8 mouse cellular contexts compared by ENCODE assay signal in genomic region chr10:117846260-117846632, GRCm38 (mm10). TPM values are rescaled to one million over a fixed set of nuclear protein-coding genes. Genes with fewer than 3 reads are reported as not detected.
DNase-seq lines count a peak whose midpoint lies in the region; ATAC-seq and TF ChIP-seq lines count a peak whose summit lies in the region.

No protein-coding gene starts in this region.

- no peaks in the 10 kb centered on the region for H3K79me2 ChIP-seq in heart, adult 2 months (replicated peaks; ENCODE audit: control insufficient read depth, insufficient read depth, low read length)
- H3K79me2 ChIP-seq in CH12.LX (replicated peaks; ENCODE audit: control insufficient read depth, extremely low read depth, insufficient read depth, poor library complexity, severe bottlenecking): peaks cover 39% of the 10 kb centered on the region

- peak overlapping the region; percentile 94 for H3K27ac ChIP-seq in heart, adult 2 months
- H3K27ac ChIP-seq in CH12.LX (ENCODE audit: insufficient read depth, low read depth): 0 out of 2 replicates have a peak overlapping the region, but pooled peaks have one; percentile 8
- peak overlapping the region; percentile 96 for H3K27ac ChIP-seq in forebrain, embryonic 10.5 days
- peak overlapping the region; percentile 72 for H3K27ac ChIP-seq in liver, embryonic 13.5 days

- H3K27me3 ChIP-seq in heart, adult 2 months (ENCODE audit: control insufficient read depth, insufficient read depth, low read length): no peaks in the 10 kb centered on the region
- peaks cover 3% of the 10 kb centered on the region for H3K27me3 ChIP-seq in CH12.LX (replicated peaks)
- H3K27me3 ChIP-seq in forebrain, embryonic 10.5 days (ENCODE audit: poor library complexity, severe bottlenecking): peaks cover 13% of the 10 kb centered on the region
- H3K27me3 ChIP-seq in liver, embryonic 13.5 days: no peaks in the 10 kb centered on the region

- TF ChIP-seq RAD21 in CH12.LX (IDR thresholded peaks at IDR 0.05; ENCODE audit: low read depth, low read length): no peak; the same call in 1 of the 2 replicates

- in situ Hi-C loops in CH12.LX (cut with MboI; ENCODE audit: low pct_ligation_motif_present, low pct_unique_long_range_greater_than_20kb, low sequenced_read_pairs): loop anchor here (25.0 kb wide), 1 partner anchor 266 kb away; no protein-coding TSS in a partner anchor

- TF ChIP-seq POLR2A in heart, adult 2 months (IDR thresholded peaks at IDR 0.05; ENCODE audit: insufficient read depth, low read depth, low read length): no peak
- no peak for TF ChIP-seq POLR2A in CH12.LX (IDR thresholded peaks at IDR 0.05; ENCODE audit: low read depth, low read length)

- peak overlapping the region; percentile 91 for H3K9ac ChIP-seq in heart, adult 2 months (ENCODE audit: low read depth, low read length)
- peak overlapping the region; percentile 36; the same call in 1 of the 2 replicates for H3K9ac ChIP-seq in CH12.LX (ENCODE audit: insufficient read depth, low read depth)
- H3K9ac ChIP-seq in liver, embryonic 13.5 days: peak overlapping the region; percentile 98

- dilution Hi-C loops in CH12.LX (cut with MboI; ENCODE audit: extremely low pct_ligation_motif_present, extremely low pct_unique_long_range_greater_than_20kb, low sequenced_read_pairs): no loop called here

- peak overlapping the region; percentile 39 for H3K4me2 ChIP-seq in CH12.LX (ENCODE audit: insufficient read depth, low read depth, poor library complexity, severe bottlenecking)
- H3K4me2 ChIP-seq in liver, embryonic 13.5 days: peak overlapping the region; percentile 93

- TF ChIP-seq EP300 in heart, adult 2 months (IDR thresholded peaks at IDR 0.05; ENCODE audit: insufficient read depth, low read depth, low read length): no peak
- TF ChIP-seq EP300 in CH12.LX (IDR thresholded peaks at IDR 0.05; ENCODE audit: low read length): no peak

- H3K9me3 ChIP-seq in CH12.LX (replicated peaks; ENCODE audit: low read length): no peaks in the 10 kb centered on the region
- H3K9me3 ChIP-seq in forebrain, embryonic 10.5 days: no peaks in the 10 kb centered on the region
- no peaks in the 10 kb centered on the region for H3K9me3 ChIP-seq in liver, embryonic 13.5 days (replicated peaks)

- peaks cover 6% of the 10 kb centered on the region for H3K4me1 ChIP-seq in heart, adult 2 months (ENCODE audit: control insufficient read depth, insufficient read depth, low read length)
- H3K4me1 ChIP-seq in CH12.LX (ENCODE audit: control insufficient read depth in 1 of 2, insufficient read depth in 2 of 2): peaks cover 0 to 27% of the 10 kb centered on the region in 2 experiments; a peak in 2 of 4 replicates
- peaks cover 28% of the 10 kb centered on the region for H3K4me1 ChIP-seq in forebrain, embryonic 10.5 days
- peaks cover 39% of the 10 kb centered on the region for H3K4me1 ChIP-seq in liver, embryonic 13.5 days (replicated peaks)

- intact Hi-C loops in heart, adult 2 months (cut with DNase I): loop anchor here (2.0 to 5.0 kb wide), 4 partner anchors 53 to 135 kb away; partner anchors contain the start of gene Slc35e3

- WGBS in heart, adult 2 months: under 1% methylated on average over 21 of the region's 21 CpGs
- under 1% methylated on average over 21 of the region's 21 CpGs for WGBS in forebrain, embryonic 10.5 days
- WGBS in liver, embryonic 13.5 days (ENCODE audit: insufficient replicate concordance): 1% methylated on average over 21 of the region's 21 CpGs

- no peak for DNase-seq in heart, adult 2 months
- DNase-seq in heart, adult 18-20 months: no peak
- DNase-seq in CH12.LX (ENCODE audit: extremely low read depth): peak; percentile 51
- DNase-seq in forebrain, embryonic 10.5 days (ENCODE audit: extremely low spot score, low spot score): no peak
- no peak for DNase-seq in liver, embryonic 13.5 days
- DNase-seq in right cerebral cortex, postnatal 14 days: no peak
- no peak for DNase-seq in thymus, postnatal 14 days

- H3K4me3 ChIP-seq in heart, adult 2 months: peak overlapping the region; percentile 81
- peak overlapping the region; percentile 42 to 81 (median 64) for H3K4me3 ChIP-seq in CH12.LX (replicated peaks in 1 of 3; ENCODE audit: low read depth in 2 of 3, low read length in 2 of 3, poor library complexity in 1 of 3)
- peak overlapping the region; percentile 92 for H3K4me3 ChIP-seq in forebrain, embryonic 10.5 days
- H3K4me3 ChIP-seq in liver, embryonic 13.5 days (replicated peaks): peak overlapping the region; percentile 93

- peak; percentile 61 for ATAC-seq in liver, embryonic 13.5 days (ENCODE audit: low read depth)
- no peak for ATAC-seq in granulocyte monocyte progenitor cell, adult 5-6 weeks (replicated peaks; ENCODE audit: poor library complexity, severe bottlenecking)

- H3K36me3 ChIP-seq in heart, adult 2 months (ENCODE audit: control insufficient read depth, insufficient read depth, low read length): peaks cover 10% of the 10 kb centered on the region
- no peaks in the 10 kb centered on the region for H3K36me3 ChIP-seq in CH12.LX (replicated peaks in 1 of 2; ENCODE audit: control insufficient read depth in 1 of 2, insufficient read depth in 1 of 2, low read length in 1 of 2)
- no peaks in the 10 kb centered on the region for H3K36me3 ChIP-seq in forebrain, embryonic 10.5 days (replicated peaks)
- H3K36me3 ChIP-seq in liver, embryonic 13.5 days: no peaks in the 10 kb centered on the region

- TF ChIP-seq CTCF in heart, adult 2 months (IDR thresholded peaks at IDR 0.05): peak; percentile 40
- TF ChIP-seq CTCF in CH12.LX (conservative IDR thresholded peaks at IDR 0.05 in 1 of 2, IDR thresholded peaks at IDR 0.05 in 1 of 2; ENCODE audit: low read depth in 2 of 2, low read length in 2 of 2): peak in 1 of 2 experiments; percentile 7; a peak in 1 of 4 replicates

TF ChIP-seq in CH12.LX, 34 proteins besides CTCF, POLR2A, EP300 and RAD21:
- TF ChIP-seq MAX (IDR thresholded peaks at IDR 0.05; ENCODE audit: low read length): 0 out of 2 replicates have a peak, but pooled peaks have one; percentile 27
- TF ChIP-seq SIN3A (IDR thresholded peaks at IDR 0.05; ENCODE audit: low read length): 0 out of 2 replicates have a peak, but pooled peaks have one; percentile 31
- TF ChIP-seq HCFC1 (IDR thresholded peaks at IDR 0.05; ENCODE audit: low read depth, low read length): no peak

RNA-seq across cellular contexts. Expression of gene Rap1b, which starts 0.4 kb away (rescaled TPM):
- 10 to 100 TPM; 48.0 to 53.4 TPM for total RNA-seq in heart, adult 2 months (2021)
- polyA plus RNA-seq in heart, adult 2 months (2012; rRNA removed): 23.4 and 47.4 TPM in 2 replicates
- total RNA-seq in heart, adult 18-20 months (2021): 10 to 100 TPM; 48.1 to 52.0 TPM
- 37.0 and 49.8 TPM in 2 replicates for total RNA-seq in CH12.LX (2012; rRNA removed)
- total RNA-seq in CH12.LX (2014; rRNA removed): 205 and 225 TPM in 2 replicates
- polyA plus RNA-seq in CH12.LX (2012; ENCODE audit: insufficient read length, low read depth): 186 and 214 TPM in 2 replicates
- polyA plus RNA-seq in forebrain, embryonic 10.5 days (2016; fragmentation: Nextera tagmentation; extraction: Ambion mirVana): 136 and 141 TPM in 2 replicates
- 132 and 152 TPM in 2 replicates for polyA plus RNA-seq in liver, embryonic 13.5 days (2015; fragmentation: Nextera tagmentation; extraction: Ambion mirVana)
- 124 and 127 TPM in 2 replicates for total RNA-seq in granulocyte monocyte progenitor cell, adult 5-6 weeks (2014; fragmentation: Nextera tagmentation)
- 92.3 and 107 TPM in 2 replicates for total RNA-seq in granulocyte monocyte progenitor cell, adult 5-6 weeks (2017)

RNA-seq across cellular contexts. Expression of gene Nup107, which starts 53.7 kb away (rescaled TPM):
- total RNA-seq in heart, adult 2 months (2021): 1 to 10 TPM; 7.0 to 8.6 TPM
- 4.9 and 6.7 TPM in 2 replicates for polyA plus RNA-seq in heart, adult 2 months (2012; rRNA removed)
- total RNA-seq in heart, adult 18-20 months (2021): 1 to 10 TPM; 7.3 to 8.7 TPM
- 47.7 and 58.1 TPM in 2 replicates for total RNA-seq in CH12.LX (2012; rRNA removed)
- total RNA-seq in CH12.LX (2014; rRNA removed): 87.7 and 97.0 TPM in 2 replicates
- 77.7 and 82.0 TPM in 2 replicates for polyA plus RNA-seq in CH12.LX (2012; ENCODE audit: insufficient read length, low read depth)
- polyA plus RNA-seq in forebrain, embryonic 10.5 days (2016; fragmentation: Nextera tagmentation; extraction: Ambion mirVana): 113 and 116 TPM in 2 replicates
- 54.8 and 67.3 TPM in 2 replicates for polyA plus RNA-seq in liver, embryonic 13.5 days (2015; fragmentation: Nextera tagmentation; extraction: Ambion mirVana)
- 76.8 and 93.4 TPM in 2 replicates for total RNA-seq in granulocyte monocyte progenitor cell, adult 5-6 weeks (2014; fragmentation: Nextera tagmentation)
- total RNA-seq in granulocyte monocyte progenitor cell, adult 5-6 weeks (2017): 153 and 182 TPM in 2 replicates

Comparison
In these comparisons a context has a peak if more than half of its experiments do, and no peak if none do; other contexts are left out.
1. H3K27ac ChIP-seq: peak in every context shown above with its lines; median percentile 96 in forebrain, embryonic 10.5 days; 94 in heart, adult 2 months; 72 in liver, embryonic 13.5 days; 8 in CH12.LX.
2. H3K9ac ChIP-seq: peak in every context shown above with its lines; median percentile 98 in liver, embryonic 13.5 days; 91 in heart, adult 2 months; 36 in CH12.LX.
3. RNA of gene Nup107, which starts 53.7 kb away (total RNA-seq): 76.8 to 182 TPM in granulocyte monocyte progenitor cell, adult 5-6 weeks and 47.7 to 97.0 TPM in CH12.LX; 7.3 to 8.7 TPM in heart, adult 18-20 months and 7.0 to 8.6 TPM in heart, adult 2 months; every median in the first group is over 4 times any median in the second.
4. Peak in every context shown above with its lines, with median percentiles within 50 percentile points of each other: H3K4me3 ChIP-seq.